Mouse (Mus musculus): ENCODE measurements around the gene Mrpl2. TPM values are rescaled to one million over a fixed set of nuclear protein-coding genes. Genes with fewer than 3 reads are reported as not detected.

Gene Mrpl2
- polyA plus RNA-seq, 1 experiment: 67.8 TPM

DNA sequence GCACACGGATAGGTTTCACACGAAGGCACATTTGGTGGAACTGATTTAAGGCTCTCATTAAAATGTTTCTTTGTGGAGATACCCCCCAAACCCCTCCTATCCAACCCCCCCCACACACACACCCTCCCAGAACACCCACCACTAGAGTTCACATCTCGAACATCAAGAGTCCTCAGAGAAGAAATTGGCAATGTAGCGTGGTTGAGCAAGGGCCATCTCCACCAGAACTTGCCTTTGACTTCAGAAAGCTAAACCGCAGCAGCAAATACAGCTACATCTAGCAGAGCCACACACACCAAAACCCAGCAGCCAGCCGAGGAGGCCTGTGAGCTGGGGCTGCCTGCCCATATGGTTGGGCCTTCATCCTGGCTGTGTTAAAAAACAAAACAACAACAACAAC lies 18.6 kb upstream of the Mrpl2 start:
- no peak for DNase-seq (ENCODE audit: low read depth)

DNA sequence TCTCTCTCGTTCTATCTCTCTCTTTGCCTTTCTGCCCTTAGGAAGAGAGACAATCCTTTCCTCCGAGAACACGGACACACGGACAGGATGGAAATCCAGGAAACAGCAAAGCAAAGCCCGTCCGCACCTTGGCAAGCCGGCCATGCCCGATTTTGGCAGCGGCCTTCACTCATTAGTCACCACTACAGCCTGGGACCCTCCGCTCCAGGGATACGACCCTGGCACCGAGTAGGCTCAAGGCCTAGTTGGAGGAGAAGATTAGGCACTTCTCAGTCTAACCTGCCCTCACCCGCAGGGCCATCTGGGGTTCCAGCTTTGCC lies 17.6 kb upstream of the Mrpl2 start:
- no peak for DNase-seq (ENCODE audit: low read depth)

DNA sequence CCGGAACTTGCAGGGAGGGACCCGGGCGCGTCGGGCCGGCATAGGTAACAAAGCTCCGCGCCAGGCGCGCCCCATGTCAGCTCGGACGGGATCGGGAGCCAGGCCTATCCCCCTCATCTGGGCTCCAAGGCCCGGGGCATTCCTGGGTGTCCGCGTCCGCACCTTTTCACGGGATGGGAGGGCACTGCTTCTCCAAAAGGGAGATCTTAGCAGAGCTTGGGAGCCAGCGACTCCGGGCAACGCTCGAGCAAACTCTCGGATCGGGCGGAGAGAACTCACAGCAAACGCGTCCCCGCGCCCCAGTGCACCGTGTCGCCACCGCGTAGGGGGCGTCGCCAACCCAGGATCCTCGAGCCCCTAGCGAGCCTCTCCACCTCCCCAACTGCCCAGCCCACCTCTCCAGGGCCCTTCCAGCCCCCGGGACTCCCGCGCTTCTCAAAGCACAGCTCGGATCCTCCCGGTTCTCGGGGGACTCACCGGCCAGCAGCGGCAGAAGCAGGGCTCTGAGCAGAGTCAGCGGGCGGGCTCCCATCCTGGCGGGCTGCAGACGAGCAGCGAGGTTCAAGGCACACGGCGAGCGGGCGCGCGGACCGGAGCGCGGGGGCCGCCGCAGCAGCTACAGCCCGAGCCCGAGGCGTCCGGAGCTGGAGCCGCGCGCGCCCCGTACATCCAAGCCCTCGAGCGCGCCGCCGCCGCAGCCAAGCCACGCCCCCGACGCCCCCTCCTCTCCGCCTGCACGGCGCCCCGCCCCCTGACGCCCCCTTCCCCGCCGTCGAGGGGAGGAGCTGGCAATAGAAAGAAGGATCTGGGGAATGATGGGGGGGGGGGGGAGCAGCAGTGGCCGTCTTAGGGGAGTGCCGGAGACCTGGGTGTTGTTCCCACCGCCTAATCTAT lies 17.0 kb upstream of the Mrpl2 start, which contains the start of gene Ptk7:
Gene Ptk7, minus strand, starts transcription at position 714 of the 894 bp plus-strand sequence.
- DNase-seq (ENCODE audit: low read depth): no peak

DNA sequence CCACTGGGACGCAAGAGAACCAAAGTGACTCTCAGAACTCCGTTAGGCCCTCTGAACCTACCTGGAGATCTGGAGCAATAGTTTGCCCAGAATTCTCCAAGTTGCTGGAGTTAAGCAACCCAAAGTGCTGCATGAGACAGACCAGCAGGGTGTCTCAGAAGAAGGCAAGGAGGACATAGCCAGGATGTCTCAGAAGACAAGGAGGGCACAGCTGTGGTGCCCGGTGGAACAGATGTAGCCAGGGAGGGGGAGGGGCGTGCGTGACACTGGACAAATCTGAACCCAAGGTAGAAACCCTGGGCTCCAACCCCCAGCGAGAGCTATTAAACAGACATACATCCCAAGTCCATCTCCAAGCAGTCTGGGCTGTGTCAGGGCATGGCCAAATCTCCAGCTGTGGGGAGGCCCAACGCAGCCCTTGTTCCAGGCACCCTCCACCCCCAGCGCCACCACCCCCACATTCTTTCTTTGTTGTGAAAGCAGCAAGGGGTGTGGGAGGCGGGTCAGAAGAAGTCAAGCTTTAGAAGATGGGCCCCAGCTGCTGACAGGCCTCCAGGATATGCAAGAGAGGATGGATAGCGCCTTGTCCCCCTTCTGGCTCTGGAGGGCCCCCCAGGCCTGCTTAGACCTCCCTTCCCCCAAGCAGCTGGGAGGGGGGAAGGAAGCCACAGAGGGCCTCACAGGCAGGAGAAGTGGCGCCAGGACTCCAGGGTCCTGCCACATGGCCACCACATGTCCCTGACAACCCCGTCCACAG lies 16.2 kb upstream of the Mrpl2 start:
- DNase-seq (ENCODE audit: low read depth): no peak

DNA sequence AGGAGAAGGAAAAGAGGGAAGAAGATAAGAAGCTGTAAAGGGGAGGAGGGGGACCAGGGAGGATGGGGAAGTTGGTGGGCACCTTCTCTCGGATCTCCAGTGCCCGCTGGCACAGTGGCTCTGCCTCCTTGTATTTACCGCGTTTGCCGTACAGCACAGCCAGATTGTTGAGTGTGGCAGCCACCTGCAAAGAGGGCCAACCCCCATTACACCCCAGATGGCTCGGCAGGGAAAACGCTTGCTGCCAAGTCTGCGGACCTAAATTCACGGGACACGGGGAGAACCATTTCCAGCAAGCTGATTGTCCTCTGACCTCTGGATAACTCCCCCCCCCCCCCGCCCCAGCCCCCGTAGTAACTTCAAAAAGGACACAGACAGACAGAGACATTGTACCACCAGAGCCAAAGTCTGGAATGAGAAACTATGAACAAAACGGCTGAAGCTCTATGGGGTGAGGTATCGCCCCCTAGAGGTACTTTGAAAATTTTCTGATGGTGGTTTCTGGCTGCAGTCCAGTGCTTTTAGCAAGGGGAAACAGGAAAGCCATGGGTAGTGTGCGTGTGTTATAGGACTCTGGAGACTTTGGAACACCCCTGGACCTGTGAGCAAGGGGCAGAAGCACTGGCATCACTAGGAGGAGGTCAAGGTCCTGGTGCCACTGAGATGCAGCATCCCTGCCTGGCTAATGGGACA lies 9.1 kb upstream of the Mrpl2 start:
- DNase-seq (ENCODE audit: low read depth): no peak

DNA sequence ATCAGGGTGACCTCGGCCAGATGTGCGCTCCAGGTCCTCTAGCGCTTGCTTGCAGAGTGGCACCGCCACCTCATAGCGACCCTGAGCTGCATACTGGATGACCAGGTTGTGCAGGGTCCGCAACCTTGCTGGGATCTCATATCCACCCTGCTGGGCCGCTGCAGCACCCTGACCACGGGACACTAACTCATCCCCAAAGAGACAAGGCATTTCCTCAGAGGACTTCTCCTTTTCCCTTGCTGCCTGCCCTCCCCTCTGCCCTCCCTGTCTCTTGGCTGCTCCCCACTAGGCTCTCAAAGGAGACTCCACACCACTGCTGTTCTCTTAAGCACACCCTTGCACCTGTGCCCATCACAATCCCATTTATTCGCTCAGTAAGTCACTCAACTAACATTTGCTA lies 6.1 kb upstream of the Mrpl2 start:
- DNase-seq (ENCODE audit: low read depth): no peak

DNA sequence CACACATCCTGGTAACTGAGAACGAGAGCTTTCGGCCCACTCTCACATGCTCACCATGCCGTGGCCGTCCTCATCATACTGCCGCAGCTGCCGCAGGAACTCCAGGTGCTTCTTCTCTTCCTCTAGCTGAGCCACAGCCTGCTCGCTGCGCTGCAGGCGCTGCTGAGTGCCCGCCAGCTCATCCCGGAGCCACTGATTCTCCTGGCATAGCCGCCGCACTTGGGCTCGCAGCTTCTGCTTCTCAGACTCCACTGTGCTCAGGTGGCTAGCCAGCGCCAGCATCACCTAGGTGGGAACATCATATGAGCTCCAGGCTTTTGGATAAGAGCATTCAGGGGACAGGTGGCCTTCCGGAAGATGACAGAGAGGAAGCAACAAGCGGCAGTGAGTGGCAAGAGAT lies 4.0 kb upstream of the Mrpl2 start:
- no peak for DNase-seq (ENCODE audit: low read depth)

DNA sequence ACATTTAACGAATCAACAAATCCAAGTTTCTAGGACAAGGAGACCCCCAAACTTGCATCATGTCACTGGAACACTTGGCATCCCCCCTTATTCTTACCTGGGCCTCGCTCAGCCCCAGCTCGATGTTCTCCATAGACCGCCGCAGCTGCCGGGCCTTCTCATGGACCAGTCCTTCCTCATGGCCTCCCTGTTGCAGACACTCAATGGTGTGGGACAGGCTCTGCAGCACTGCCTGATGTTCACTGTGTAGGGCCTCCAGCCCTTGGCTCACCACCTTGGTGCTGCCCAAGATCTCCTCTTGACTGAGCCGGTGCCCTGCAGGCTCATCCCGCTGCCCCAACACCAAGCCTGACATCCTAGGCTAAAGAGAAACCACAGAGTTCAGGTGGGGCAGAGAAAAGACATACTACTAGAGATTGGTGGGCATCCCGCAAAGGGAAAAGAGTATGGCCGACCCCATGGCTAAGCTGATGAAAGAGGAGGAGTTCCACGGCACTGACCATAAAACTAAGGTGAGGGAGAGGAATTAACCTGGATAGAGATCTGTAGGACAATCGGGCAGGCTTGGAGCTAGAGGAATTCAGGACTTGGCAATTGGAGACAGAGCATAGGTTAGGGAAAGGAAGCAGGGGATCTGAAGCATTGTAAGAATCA lies 1.8 kb upstream of the Mrpl2 start:
- no peak for DNase-seq (ENCODE audit: low read depth)

DNA sequence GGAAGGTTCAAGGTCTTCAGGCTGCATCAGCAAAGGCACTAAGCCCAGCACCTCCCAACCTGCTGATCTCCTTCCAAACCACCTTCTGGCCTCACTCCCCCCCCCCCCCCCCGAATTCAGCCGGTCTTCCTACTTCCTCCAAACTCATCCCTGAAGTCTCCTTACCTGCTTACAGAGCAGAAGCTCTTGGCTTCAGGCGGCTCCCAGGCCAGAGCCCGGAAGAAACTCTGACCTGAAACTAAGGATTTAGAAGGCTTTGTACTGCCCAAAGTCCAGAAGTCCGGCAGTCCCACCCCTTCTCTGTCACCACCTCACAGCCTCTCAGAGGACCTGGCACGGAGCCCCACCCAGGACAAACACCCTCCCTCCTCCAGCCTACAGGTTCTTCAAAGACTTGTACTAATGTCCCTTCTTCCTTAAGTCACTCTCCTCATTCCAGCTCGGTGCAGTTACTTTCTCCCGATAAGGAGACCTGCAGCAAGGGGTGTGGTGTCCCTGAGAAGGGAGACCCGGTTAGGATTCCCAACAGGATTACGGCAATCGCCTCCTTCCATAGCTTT lies 1.0 kb upstream of the Mrpl2 start:
- DNase-seq (ENCODE audit: low read depth): no peak

DNA sequence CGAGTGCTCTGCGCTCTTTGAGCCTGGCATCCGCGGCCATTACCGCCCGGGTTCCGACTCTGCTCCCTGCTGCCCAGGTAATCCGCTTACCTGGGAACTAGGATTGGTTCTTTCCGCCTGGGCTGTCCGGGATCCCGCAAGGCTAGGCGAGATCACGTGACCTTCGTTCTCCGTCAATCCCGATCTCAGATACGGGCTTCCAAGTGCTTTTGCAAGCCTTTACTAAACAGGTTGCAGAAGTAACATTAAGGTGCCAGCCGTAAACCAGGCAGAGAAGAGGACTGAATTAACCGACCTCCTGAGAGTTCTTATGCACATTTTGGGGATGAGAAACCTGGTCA lies 263 bp downstream of the Mrpl2 start:
- no peak for DNase-seq (ENCODE audit: low read depth)

DNA sequence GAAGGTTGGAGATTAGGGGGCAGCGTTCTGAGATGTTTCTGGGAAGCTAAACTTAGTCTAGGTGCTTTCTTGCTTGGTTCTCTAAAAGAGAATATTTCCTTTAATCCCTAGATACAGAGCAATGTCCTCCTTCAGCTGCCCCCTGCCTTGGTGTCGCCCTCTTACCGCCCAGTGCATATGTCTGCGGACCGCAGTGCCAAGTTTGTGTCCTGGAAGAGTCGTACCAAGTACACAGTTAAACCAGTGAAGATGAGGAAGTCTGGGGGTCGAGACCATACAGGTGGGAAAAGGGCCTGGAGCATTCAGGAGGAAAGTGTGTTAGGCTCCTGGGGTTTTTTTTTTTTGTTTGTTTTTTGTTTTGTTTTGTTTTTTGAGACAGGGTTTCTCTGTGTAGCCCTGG lies 1.2 kb downstream of the Mrpl2 start:
- no peak for DNase-seq (ENCODE audit: low read depth)

DNA sequence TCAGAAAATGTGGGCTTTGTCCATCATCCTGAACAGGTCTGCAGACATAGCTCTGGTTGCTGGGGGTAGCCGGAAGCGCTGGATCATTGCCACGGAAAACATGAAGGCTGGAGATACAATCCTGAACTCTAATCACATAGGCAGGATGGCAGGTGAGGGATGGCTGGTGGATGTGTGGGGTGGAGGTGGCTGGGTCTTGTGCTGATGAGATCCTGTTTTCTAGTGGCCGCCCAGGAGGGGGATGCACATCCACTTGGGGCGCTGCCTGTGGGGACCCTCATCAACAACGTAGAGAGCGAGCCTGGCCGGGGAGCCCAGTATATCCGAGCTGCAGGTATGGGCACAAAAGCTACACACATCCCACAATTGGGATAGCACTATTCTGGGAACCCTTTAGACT lies 2.4 kb downstream of the Mrpl2 start:
- no peak for DNase-seq (ENCODE audit: low read depth)

DNA sequence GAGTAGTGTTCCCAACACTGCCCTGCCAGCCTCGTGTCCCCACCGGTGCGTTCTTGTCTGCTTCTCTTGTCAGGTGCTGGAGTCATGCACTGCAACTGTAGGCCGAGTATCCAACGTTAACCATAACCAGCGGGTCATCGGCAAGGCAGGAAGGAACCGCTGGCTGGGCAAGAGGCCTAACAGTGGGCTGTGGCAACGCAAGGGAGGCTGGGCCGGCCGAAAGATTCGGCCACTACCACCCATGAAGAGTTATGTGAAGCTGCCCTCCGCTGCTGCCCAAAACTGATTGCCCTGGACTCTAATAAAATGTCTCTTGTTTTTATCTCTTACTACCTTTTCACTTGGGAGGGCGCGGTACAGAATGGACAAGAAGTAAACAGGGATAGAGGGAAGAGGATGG lies 3.8 kb downstream of the Mrpl2 start:
- no peak for DNase-seq (ENCODE audit: low read depth)

DNA sequence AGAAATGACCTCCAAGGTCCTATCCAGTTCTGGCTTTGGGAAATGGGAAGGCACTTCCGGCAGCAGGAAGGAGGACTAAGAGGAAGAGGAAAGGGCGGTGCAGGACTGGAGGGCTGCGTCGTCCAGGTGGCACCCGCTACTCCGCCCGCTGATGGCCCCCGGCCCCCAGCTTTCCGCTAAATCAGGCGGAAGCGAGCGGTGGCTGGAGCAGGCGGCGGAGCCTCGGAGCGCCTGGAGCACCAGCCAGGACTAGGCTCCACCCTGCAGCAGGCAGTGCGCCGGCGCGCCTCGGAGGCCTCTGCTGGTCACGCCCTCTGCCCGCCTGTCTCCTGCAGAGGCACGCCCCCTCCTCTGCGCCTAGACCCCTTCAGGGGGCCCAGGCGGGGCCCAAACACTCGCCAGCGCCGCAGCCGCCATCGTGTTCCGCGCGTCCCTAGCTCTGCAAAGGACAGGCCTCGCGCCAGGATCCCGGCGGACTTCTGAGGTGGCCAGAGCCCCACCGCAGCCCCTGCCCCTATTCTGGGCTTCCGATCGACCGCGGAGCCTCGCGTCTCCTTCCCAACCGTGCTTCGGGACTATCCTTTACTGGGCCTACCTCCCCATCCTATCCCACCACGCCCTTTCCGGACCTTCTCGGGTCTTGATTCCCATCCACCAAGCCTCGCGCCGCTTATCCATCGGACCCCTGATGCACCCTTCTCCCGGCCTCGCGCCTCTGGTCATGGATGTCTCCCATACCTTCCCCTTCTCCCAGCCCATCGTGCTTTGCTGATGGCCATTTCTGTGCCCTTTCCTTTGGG lies 4.4 kb downstream of the Mrpl2 start, which contains the start of gene Cul7:
Gene Cul7, plus strand, starts transcription at position 106 of the 800 bp plus-strand sequence.
- no peak for DNase-seq (ENCODE audit: low read depth)

DNA sequence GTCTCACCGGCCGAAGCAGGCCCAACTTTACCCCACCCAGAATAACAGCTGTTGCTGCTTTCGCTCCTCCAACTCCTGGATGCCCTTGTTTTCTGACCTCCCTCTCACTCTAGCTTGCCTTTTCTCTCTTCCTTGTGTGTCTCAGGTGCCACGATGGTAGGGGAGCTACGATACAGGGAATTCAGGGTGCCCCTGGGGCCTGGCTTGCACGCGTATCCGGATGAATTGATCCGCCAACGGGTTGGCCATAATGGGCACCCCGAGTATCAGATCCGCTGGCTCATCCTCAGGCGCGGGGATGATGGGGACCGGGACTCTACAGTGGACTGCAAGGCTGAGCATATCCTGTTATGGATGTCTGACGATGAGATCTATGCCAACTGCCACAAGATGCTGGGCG lies 5.3 kb downstream of the Mrpl2 start:
- no peak for DNase-seq (ENCODE audit: low read depth)

DNA sequence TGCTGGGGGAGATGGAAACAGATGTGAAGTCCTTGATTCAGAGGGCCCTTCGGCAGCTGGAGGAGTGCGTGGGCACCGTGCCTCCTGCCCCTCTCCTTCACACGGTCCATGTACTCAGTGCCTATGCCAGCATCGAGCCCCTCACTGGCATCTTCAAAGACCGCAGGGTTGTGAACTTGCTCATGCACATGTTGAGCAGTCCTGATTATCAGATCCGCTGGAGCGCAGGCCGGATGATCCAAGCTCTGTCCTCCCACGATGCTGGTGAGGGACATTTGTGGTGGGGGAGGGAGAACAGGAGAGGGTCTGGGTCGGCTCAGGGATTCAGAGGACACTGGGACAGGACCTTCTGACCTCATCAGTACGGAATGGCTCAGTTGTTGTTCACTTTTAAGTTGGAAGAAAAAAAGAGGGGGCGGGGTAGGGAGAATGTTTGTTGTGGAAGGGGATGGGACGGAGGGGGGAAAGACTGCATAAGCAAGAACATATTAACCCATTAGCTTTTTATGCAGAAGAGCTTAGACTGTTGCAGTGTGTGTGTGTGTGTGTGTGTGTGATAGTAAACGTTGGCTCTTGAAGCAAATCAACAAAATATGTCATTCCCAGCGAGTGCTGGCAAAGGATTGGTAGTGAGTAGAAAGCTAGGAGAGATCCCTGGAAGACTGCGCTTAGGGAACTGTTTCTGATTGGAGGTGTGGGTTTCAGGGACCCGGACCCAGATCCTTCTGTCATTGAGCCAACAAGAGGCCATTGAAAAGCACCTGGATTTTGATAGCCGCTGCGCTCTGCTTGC lies 5.9 kb downstream of the Mrpl2 start:
- no peak for DNase-seq (ENCODE audit: low read depth)

DNA sequence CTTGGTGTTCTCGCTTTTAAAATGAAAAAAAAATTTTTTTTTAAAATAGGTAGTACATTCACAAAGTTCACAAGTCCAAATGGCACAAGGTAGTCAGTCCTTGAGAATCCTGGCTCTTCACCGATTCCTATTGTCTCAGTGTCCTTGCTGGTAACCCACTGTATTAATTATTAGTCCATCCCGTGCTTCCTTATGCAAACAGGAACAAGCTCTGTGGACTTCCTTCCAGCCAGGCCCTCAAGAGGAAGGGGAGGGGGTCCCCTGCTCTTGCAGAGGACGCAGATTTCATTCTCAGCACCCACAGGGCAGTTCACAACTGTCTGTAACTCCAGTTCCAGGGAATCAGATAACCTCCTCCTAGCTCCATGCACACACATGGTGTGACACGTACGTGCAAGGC lies 10.0 kb downstream of the Mrpl2 start:
- DNase-seq (ENCODE audit: low read depth): no peak

DNA sequence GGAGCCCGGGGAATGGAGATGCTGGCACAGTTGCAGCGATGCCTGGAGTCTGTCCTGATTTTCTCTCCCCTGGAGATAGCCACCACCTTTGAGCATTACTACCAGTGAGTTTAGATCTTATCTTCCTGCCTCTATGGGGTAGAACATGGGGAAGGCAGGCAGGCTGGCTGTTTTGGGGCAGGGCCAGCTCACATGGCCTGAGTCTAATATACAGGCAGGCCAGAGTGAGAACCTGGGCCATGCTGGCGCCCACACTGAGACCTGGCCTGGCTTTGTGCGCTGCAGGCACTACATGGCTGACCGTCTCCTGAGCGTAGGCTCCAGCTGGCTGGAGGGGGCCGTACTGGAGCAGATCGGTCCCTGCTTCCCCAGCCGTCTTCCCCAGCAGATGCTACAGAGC lies 15.3 kb downstream of the Mrpl2 start:
- DNase-seq (ENCODE audit: low read depth): no peak

DNA sequence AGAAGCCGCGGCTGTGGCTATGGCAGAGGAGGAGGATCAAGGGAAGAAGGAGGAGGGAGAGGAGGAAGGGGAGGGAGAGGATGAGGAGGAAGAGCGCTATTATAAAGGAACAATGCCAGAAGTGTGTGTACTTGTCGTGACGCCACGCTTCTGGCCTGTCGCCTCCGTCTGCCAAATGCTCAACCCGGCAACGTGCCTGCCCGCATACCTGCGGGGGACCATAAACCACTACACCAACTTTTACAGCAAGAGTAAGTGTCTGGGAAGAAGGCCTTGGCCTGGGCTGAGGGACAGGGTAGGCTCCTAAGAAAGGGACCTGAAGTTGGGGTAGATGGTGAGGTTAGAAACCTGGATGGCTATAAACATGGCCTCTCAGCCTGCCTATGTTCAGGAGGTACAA lies 16.0 kb downstream of the Mrpl2 start:
- DNase-seq (ENCODE audit: low read depth): no peak

DNA sequence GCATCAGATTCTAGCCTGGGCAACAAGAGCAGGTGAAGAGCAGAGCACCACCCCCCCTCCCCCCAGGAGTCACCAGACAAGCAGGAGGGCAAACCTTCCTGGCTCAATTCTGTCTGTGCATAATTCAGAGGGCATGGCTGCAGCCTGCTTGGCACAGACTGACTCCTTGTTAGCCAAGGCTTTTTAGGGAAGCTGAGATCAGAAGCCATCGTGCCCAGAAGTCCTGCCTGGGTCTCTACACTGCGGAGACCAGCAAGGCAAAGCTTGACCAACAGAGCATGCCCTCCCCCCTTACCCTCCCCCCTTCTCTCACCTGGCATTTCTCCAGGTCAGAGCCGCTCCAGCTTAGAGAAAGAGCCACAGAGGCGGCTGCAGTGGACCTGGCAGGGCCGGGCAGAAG lies 16.7 kb downstream of the Mrpl2 start:
- no peak for DNase-seq (ENCODE audit: low read depth)

Measured in gonadal fat pad, adult 2 months (tissue).